Mouse (Mus musculus): ENCODE measurements around the gene Slc35b1. TPM values are rescaled to one million over a fixed set of nuclear protein-coding genes. Genes with fewer than 3 reads are reported as not detected.
A peak's percentile ranks its signal among the peaks of the same experiment; 100 is the strongest.

The Slc35b1 gene
- total and polyA plus RNA-seq, 3 experiments, result 47.0 to 125 (median 75.1) TPM

DNA sequence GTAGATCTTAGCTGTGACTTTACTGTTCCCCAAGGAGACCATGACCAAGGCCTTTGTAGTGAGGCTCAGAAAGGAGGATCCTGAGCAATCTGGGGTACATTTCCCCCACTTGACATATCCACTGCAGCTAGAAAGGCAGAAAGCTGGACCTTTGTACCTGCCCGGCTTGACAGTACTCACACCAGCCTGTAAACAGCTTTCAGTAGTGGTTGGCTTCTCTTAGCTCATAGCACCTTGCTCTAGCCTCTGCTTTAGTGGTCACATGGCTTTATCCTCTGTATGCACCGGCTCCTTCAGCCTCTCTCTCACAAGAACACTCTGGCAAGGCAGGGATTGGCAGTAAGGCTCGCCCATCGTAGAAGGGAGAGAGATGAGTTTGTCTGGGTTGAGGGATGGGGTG is 15.6 kb upstream of the Slc35b1 start:
- no peak overlapping the region for H3K4me2 ChIP-seq (ENCODE audit: insufficient read depth, low read depth, poor library complexity, severe bottlenecking)
- no peaks in the 10 kb centered on the region for H3K36me3 ChIP-seq (replicated peaks in 1 of 2; ENCODE audit: control insufficient read depth in 1 of 2, insufficient read depth in 1 of 2, low read length in 1 of 2)
- no peaks in the 10 kb centered on the region for H3K79me2 ChIP-seq (replicated peaks; ENCODE audit: control insufficient read depth, extremely low read depth, insufficient read depth, poor library complexity, severe bottlenecking)
- TF ChIP-seq ZMIZ1 (IDR thresholded peaks at IDR 0.05; ENCODE audit: low read depth, low read length), result no peak
- TF ChIP-seq ZC3H11A (IDR thresholded peaks at IDR 0.05; ENCODE audit: low read depth, low read length), result no peak
- TF ChIP-seq HCFC1 (IDR thresholded peaks at IDR 0.05; ENCODE audit: low read depth, low read length), result no peak
- no peak for TF ChIP-seq NRF1 (IDR thresholded peaks at IDR 0.05; ENCODE audit: low read depth, low read length)
- TF ChIP-seq ZKSCAN1 (IDR thresholded peaks at IDR 0.05; ENCODE audit: borderline replicate concordance, low read depth, low read length), result no peak
- no peak for TF ChIP-seq KAT2A (IDR thresholded peaks at IDR 0.05; ENCODE audit: insufficient replicate concordance, low read length)
- dilution Hi-C loops (cut with MboI; ENCODE audit: extremely low pct_ligation_motif_present, extremely low pct_unique_long_range_greater_than_20kb, low sequenced_read_pairs) (no loop called here), in situ Hi-C loops (cut with MboI; ENCODE audit: low pct_ligation_motif_present, low pct_unique_long_range_greater_than_20kb, low sequenced_read_pairs) (no loop called here)
- H3K9me3 ChIP-seq (replicated peaks; ENCODE audit: low read length), result peaks cover 1% of the 10 kb centered on the region
- H3K9ac ChIP-seq (ENCODE audit: insufficient read depth, low read depth), result no peak overlapping the region
- H3K27ac ChIP-seq (ENCODE audit: insufficient read depth, low read depth), result no peak overlapping the region
- peaks cover 13 to 23% of the 10 kb centered on the region in 2 experiments for H3K4me1 ChIP-seq (ENCODE audit: control insufficient read depth in 1 of 2, insufficient read depth in 2 of 2)
- H3K27me3 ChIP-seq (replicated peaks), result peaks cover 53% of the 10 kb centered on the region
- DNase-seq (ENCODE audit: extremely low read depth), result no peak
- no peak overlapping the region for H3K4me3 ChIP-seq (replicated peaks in 1 of 3; ENCODE audit: low read depth in 2 of 3, low read length in 2 of 3, poor library complexity in 1 of 3)

DNA sequence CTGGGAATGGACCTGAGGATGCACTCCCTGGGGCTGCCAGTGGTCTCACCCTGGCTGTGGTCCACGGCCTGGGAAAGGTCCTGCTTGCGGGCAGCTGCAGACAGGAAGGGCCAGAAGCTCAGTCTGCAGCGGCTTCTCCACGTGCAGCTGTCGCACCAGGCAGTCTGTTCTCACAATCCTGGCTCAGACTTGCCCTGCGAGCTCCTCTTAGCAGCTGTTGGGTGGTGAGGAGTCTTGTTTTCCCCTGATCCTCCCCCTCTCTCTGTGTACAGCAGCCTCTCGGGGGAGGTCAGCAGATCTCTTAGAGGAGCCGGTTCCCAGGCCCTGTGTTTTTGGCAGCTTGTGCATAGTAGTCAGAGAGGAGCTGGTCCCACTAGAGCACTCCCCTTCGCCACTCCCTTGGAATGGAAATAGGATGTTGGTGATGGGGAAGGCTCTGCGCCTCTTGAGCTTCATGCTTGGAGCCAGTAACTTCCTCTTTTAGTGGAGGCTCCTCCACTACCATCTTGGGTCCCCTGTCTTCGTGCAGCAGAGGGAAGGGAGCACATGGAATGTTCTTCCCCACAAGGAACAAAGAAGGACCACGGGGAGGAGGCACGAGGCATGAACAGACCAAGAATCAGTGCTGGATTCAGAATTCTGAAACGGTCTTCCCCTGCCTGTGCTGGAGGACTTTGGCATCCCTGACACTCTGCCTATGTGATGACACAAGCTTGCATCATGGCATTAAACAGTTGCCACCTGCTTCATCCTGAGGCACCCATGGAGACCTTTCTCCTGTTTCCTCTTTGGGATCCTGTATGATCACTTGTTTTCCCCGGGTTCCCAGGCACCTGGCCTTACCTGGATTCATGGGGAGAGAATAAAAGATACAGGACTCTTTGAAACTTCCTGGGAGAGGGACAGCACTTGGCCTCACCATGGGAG is 14.3 kb upstream of the Slc35b1 start:
- no peaks in the 10 kb centered on the region for H3K79me2 ChIP-seq (replicated peaks; ENCODE audit: control insufficient read depth, extremely low read depth, insufficient read depth, poor library complexity, severe bottlenecking)
- 0 out of 2 replicates have a peak overlapping the region, but pooled peaks have one; percentile 1 for H3K4me2 ChIP-seq (ENCODE audit: insufficient read depth, low read depth, poor library complexity, severe bottlenecking)
- H3K4me3 ChIP-seq (replicated peaks in 1 of 3; ENCODE audit: low read depth in 2 of 3, low read length in 2 of 3, poor library complexity in 1 of 3), result no peak overlapping the region
- H3K27me3 ChIP-seq (replicated peaks), result peaks cover 47% of the 10 kb centered on the region
- no peak overlapping the region for H3K9ac ChIP-seq (ENCODE audit: insufficient read depth, low read depth)
- dilution Hi-C loops (cut with MboI; ENCODE audit: extremely low pct_ligation_motif_present, extremely low pct_unique_long_range_greater_than_20kb, low sequenced_read_pairs), result no loop called here
- no peaks in the 10 kb centered on the region for H3K36me3 ChIP-seq (replicated peaks in 1 of 2; ENCODE audit: control insufficient read depth in 1 of 2, insufficient read depth in 1 of 2, low read length in 1 of 2)
- H3K4me1 ChIP-seq (ENCODE audit: control insufficient read depth in 1 of 2, insufficient read depth in 2 of 2), result peaks cover 13 to 23% of the 10 kb centered on the region in 2 experiments
- in situ Hi-C loops (cut with MboI; ENCODE audit: low pct_ligation_motif_present, low pct_unique_long_range_greater_than_20kb, low sequenced_read_pairs), result no loop called here
- H3K9me3 ChIP-seq (replicated peaks; ENCODE audit: low read length), result peaks cover 2% of the 10 kb centered on the region
- peak; percentile 17 for DNase-seq (ENCODE audit: extremely low read depth)
- TF ChIP-seq MAX (IDR thresholded peaks at IDR 0.05; ENCODE audit: low read length), result peak; percentile 38; the same call in 1 of the 2 replicates
- TF ChIP-seq BHLHE40 (IDR thresholded peaks at IDR 0.05; ENCODE audit: low read depth, low read length), result peak; percentile 42; the same call in 1 of the 2 replicates
- TF ChIP-seq HCFC1 (IDR thresholded peaks at IDR 0.05; ENCODE audit: low read depth, low read length), result no peak
- 0 out of 2 replicates have a peak, but pooled peaks have one; percentile 36 for TF ChIP-seq MXI1 (IDR thresholded peaks at IDR 0.05; ENCODE audit: low read depth, low read length)
- no peak overlapping the region for H3K27ac ChIP-seq (ENCODE audit: insufficient read depth, low read depth)

DNA sequence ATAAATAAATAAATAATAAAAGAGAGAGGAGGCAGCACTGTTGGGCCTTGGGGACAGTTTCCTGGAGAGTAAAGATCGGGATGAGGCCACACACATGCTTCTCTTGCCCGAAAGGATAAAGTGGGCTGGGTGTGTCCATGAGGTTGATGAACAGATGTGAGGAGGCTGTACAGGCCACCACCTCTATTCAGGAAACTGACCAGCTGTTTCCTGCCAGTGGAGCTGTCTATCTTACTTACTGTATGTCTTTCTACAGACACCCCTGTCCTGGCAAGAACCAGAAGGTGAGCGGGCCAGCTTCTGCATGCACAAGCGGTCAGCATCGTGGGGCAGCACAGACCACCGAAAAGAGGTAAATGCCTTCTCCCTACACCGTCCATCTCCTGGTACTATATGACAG is 13.3 kb upstream of the Slc35b1 start:
- peaks cover 49% of the 10 kb centered on the region for H3K27me3 ChIP-seq (replicated peaks)
- no peak overlapping the region for H3K4me2 ChIP-seq (ENCODE audit: insufficient read depth, low read depth, poor library complexity, severe bottlenecking)
- in situ Hi-C loops (cut with MboI; ENCODE audit: low pct_ligation_motif_present, low pct_unique_long_range_greater_than_20kb, low sequenced_read_pairs) (no loop called here), dilution Hi-C loops (cut with MboI; ENCODE audit: extremely low pct_ligation_motif_present, extremely low pct_unique_long_range_greater_than_20kb, low sequenced_read_pairs) (no loop called here)
- peaks cover 13 to 23% of the 10 kb centered on the region in 2 experiments for H3K4me1 ChIP-seq (ENCODE audit: control insufficient read depth in 1 of 2, insufficient read depth in 2 of 2)
- peaks cover 2% of the 10 kb centered on the region for H3K9me3 ChIP-seq (replicated peaks; ENCODE audit: low read length)
- no peak overlapping the region for H3K27ac ChIP-seq (ENCODE audit: insufficient read depth, low read depth)
- peaks cover 0 to 2% of the 10 kb centered on the region in 2 experiments for H3K36me3 ChIP-seq (replicated peaks in 1 of 2; ENCODE audit: control insufficient read depth in 1 of 2, insufficient read depth in 1 of 2, low read length in 1 of 2)
- H3K4me3 ChIP-seq (replicated peaks in 1 of 3; ENCODE audit: low read depth in 2 of 3, low read length in 2 of 3, poor library complexity in 1 of 3), result no peak overlapping the region
- H3K79me2 ChIP-seq (replicated peaks; ENCODE audit: control insufficient read depth, extremely low read depth, insufficient read depth, poor library complexity, severe bottlenecking), result no peaks in the 10 kb centered on the region
- no peak overlapping the region for H3K9ac ChIP-seq (ENCODE audit: insufficient read depth, low read depth)
- TF ChIP-seq IRF4 (IDR thresholded peaks at IDR 0.05; ENCODE audit: low read depth, low read length) (no peak), ZNF384 (IDR thresholded peaks at IDR 0.05; ENCODE audit: low read depth, low read length) (0 out of 2 replicates have a peak, but pooled peaks have one; percentile 15)
- DNase-seq (ENCODE audit: extremely low read depth), result no peak

Data from CH12.LX (cell line).